Mouse (Mus musculus): ENCODE measurements around the gene Ttll13.

DNA sequence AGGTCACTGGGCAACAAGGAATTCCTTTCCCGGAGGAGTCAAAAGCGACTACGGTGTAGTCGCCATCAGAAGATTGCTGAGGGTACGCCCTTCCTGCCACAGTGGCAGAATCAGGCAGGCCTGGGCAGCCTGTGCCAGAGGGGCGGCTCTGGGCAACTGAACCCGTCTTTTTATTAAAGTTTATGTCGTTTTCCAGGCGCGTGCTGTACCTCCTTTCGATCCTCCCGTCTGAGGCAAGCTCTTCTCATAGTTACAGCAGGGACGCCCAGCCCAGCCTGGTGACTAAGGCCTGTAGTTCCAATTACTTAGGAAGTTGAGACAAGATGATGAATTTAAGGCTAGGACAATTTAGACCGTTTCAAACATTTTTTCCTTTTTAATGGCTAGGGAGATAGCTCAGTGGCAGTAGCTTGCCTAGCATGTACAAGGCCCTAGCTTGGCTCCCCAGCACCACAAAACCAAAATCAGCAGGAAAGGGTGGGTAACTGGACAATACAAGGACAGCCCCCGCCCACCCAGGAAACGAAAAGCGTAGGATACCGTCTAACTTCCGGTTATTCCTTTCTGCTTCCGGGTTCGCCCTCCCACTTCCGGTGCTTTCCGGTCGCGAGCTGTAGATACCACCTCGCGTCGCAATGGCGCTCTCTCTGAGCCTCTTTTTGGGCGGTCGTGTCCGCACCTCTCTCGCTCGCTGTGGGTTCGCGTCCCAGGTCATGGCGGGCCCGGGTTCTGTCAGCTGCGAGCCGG, 14.6 kb downstream of the Ttll13 start, which contains the start of gene Ngrn:
- TF ChIP-seq POLR2A (IDR thresholded peaks at IDR 0.05; ENCODE audit: low read depth, low read length), result peak; percentile 55; the same call in 1 of the 2 replicates
- no peak for TF ChIP-seq CTCF (IDR thresholded peaks at IDR 0.05; ENCODE audit: extremely low read depth, insufficient read length, insufficient replicate concordance, low read depth, low read length)
